Mouse (Mus musculus): ENCODE data around the gene Mmp28.
A peak's percentile ranks its signal among the peaks of the same experiment; 100 is the strongest.

The Mmp28 gene

DNA sequence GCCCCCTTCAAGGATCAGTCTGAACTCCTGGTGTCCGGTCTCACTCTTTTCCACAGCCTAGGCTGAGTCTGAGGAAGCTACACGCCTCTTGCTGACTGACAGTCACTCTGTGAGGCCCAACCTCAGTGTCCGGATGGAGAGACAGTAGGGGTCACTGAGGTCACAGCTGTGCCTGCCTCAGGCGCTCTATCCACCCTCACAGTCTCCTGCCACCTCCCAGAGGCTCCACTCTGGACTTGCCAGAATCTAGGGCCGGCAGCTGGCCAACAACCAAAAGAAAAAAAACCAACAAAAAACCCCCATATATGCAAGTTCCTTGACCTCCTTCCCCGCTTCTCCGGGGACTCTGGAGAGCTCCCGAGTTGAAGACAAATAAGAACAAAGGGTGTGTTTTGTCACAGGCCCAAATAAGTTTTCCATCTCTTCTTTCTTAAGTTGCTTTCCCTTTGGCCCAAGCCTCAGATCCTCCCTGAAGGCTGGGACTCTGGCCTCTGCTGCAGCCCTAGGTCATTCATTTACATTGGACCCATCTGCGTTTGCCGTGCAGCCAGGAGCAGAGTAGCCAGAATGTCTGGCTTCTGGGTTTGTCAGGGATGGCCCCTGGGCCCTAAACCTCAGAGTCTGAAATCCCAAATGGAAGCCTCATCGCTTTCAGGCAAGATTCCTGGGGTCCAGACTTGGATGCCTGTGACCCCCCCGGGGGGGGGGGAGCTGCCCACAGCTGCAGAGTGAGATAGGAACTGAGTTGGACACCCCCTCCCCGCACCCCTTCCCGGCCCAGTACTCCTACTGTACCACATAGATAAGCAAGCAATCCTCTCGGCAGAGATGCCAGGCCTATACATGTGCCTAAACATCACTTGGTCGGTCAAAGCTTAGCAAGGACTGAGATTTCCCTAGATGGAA lies 14.6 kb downstream of the Mmp28 start:
- peak; percentile 86 for DNase-seq (ENCODE audit: low read depth, low spot score)

DNA sequence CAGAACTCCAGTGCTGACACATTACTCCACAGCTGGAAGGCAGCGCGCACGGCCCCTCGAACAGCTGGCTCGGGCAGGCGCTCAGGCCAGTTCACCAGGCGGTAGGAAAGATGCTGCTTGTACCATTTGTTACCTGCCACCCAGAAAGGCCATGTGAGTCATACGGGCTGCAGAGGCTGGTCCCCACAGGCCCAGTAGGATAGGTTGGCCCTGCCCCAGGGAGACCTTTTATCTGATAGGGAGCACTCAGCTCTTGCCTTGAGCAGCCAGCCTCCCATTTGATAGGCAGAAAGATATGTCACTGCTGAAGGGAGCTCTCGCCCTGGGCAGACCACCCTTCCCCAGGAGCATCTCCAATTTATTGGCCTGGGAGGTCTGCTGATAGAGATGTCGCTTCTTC lies 15.3 kb downstream of the Mmp28 start:
- DNase-seq (ENCODE audit: low read depth, low spot score) = peak; percentile 49

DNA sequence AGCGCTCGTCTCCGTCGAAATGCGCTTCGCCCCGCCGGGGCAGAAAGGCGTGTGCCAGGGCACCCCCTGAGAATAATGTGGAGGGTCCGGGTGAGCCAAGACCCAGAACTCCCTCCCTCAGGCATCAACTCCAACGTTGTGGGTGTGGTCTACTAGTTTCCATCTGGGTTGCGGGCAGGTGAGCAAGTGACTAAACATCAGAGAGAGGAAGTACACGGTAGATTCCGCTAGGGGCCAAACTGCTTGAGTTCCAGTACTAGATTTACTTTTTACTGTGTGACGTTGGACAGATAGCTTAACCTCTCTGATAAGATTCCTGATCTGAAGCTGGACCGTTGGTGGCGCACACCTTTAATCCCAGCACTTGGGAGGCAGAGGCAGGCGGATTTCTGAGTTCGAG lies 17.9 kb downstream of the Mmp28 start:
- no peak for DNase-seq (ENCODE audit: low read depth, low spot score)

DNA sequence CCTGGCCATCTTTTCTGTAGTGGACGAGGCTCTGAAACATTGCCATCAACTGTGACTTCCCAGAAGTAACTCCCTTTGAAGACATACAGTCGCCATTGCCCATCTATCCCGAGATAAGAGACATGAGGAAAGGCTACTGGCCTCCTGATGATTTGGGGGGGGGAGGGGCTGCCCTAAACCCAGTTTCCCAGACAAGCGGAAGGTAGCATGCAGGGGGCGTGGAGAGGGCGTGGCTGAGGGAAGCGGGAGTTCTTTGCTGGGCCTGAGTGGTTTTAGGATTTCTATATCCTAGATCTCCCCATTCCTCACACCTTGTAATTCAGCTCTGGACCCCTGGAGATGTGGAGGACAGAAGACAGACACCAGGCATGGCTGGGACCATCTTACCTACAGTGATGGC lies 19.0 kb downstream of the Mmp28 start:
- no peak for DNase-seq (ENCODE audit: low read depth, low spot score)

DNA sequence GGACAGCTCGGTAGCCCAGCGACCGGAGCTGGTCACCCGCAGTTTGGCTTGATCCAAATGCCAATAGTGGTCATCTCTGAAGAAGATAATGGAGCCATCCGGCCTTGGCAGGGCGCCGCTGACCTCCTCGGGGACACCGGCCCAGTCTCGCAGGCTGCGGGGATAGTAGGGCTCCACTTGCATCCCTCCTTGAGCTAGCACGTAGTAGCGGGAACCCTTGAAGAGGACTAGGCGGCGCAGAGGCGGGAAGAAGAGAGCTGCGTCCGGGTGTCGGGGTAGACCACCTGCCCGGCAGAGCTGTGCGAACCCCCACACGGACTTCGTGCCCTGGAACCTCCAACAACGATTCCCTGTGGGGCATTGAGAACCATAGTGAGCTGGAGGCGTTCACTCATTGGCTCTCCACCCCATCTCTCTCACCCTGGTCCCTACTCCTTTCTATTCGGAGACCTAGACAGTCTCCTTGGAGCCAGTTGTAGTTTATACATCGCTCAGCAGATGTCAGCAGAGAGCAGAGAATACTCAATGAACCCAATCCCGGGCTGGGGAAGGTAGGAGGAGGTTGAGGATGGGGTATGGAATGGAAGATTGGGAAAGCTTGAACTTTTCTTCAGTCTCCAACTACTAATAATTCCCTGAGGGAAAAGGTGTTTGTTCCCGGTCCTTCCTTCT lies 20.1 kb downstream of the Mmp28 start:
- DNase-seq (ENCODE audit: low read depth, low spot score) = peak; percentile 87

DNA sequence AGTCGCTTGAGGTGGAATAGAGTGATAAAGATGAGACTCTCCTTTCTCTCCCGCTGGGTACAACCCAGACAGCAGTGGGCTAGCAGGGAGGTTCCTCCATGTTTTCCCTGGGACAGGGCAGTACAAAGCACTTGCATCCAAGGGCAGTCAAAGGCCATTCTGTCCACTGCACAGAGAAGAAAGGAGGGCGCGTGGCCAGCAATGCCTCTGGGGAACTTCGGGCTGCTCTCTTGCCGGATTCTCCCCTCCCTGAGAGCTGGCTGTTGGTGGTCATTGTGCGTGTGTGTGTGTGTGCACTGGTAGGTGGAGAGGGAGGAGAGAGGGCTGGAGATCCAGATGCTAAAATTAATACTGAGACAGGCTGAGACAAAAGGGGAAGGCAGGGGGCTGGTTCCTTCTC lies 21.6 kb downstream of the Mmp28 start:
- DNase-seq (ENCODE audit: low read depth, low spot score) = peak; percentile 34

GRCm38 (mm10) chr11:83440081-83441064 lies 22.5 kb downstream of the Mmp28 start:
- peak; percentile 90 for DNase-seq (ENCODE audit: low read depth, low spot score)

DNA sequence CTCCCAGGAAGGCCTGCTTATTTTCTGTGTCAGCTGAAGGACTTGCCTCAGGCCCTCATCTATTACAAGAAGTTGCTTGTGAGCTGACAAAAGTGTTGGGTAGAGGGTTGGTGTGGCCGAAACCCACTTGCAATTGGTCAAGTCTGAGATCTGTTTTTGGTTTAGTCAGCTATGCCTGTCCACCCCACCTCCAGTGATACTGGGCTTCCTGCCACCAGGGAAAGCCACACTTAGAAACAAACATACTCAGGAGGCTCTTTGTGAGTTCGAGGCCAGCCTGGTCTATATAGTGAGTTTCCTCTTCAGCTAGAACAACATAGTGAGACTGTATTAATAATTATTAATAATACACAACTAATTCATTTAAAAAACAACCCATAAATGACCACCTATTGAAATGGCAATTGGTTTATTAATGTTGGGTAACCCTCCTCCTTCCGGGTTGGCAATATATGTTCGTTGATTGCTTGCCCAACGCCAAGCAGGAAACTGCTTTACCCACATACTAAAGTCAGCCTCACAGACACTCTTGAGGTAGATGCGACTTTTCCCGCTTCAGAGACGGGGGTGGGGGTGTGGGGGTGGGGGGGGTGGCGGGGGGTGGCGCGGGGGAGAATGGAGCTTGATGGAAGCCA lies 23.3 kb downstream of the Mmp28 start:
- peak; percentile 44 for DNase-seq (ENCODE audit: low read depth, low spot score)

GRCm38 (mm10) chr11:83437377-83437776 lies 25.5 kb downstream of the Mmp28 start, which contains the start of gene 1700020L24Rik:
Gene 1700020L24Rik, plus strand, starts transcription at chr11:83437677.
- DNase-seq (ENCODE audit: low read depth, low spot score) = no peak

GRCm38 (mm10) chr11:83432533-83432932 lies 30.3 kb downstream of the Mmp28 start:
- no peak for DNase-seq (ENCODE audit: low read depth, low spot score)

- no peak for DNase-seq (ENCODE audit: low read depth, low spot score)
These were observed 33.5 kb downstream of the Mmp28 start, which contains the start of gene Gas2l2 for GRCm38 (mm10) chr11:83429355-83429754. Gene Gas2l2, minus strand, starts transcription at chr11:83429455.

- no peak for DNase-seq (ENCODE audit: low read depth, low spot score)
These were observed 35.9 kb downstream of the Mmp28 start for GRCm38 (mm10) chr11:83426964-83427363.

DNA sequence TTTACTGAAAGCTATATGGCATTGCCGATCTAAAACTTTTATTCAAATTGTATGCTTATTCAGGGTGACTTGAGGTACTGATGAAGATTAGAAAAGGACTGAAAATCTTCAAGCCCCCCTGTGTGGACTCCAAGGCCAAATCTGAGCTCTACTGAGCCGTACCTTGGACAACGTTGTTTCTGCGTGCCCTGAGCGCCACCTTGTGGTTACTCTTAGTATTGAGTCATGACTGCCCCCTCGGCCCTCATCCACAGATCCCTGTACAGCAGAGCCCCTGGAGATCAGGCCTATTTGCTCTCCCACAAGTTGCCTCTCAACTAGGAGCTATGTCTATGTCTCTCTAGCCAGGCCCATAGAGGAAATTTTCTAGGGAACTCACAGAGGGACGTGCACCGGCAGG lies 38.2 kb downstream of the Mmp28 start:
- DNase-seq (ENCODE audit: low read depth, low spot score) = peak; percentile 83

DNA sequence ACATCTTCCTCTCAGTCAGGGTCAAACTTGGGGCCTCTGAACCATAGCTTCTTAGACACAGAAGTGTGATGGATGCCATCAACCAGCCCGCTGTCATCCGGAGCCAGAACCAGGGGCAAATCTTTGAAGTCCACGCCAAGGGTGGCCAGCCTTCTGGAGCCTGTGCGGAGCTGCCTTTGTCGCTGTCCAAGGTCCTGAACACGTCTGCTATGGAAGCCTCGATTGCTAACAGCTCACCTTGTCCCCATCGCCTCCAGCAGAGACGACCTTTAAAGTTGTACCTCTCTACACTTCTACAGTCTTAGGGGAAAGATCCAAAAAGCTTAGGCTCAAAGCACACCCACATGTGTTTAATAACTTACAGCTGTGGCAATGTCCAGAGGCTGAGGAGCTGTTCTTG lies 41.6 kb downstream of the Mmp28 start:
- peak; percentile 72 for DNase-seq (ENCODE audit: low read depth, low spot score)

- no peak for DNase-seq (ENCODE audit: low read depth, low spot score)
These were observed 42.5 kb downstream of the Mmp28 start for GRCm38 (mm10) chr11:83420338-83420737.

- DNase-seq (ENCODE audit: low read depth, low spot score) = no peak
These were observed 44.3 kb downstream of the Mmp28 start for GRCm38 (mm10) chr11:83418566-83418965.

- DNase-seq (ENCODE audit: low read depth, low spot score) = no peak
These were observed 45.2 kb downstream of the Mmp28 start for GRCm38 (mm10) chr11:83417708-83418107.

GRCm38 (mm10) chr11:83417080-83417479 lies 45.8 kb downstream of the Mmp28 start:
- DNase-seq (ENCODE audit: low read depth, low spot score) = peak; percentile 62

DNA sequence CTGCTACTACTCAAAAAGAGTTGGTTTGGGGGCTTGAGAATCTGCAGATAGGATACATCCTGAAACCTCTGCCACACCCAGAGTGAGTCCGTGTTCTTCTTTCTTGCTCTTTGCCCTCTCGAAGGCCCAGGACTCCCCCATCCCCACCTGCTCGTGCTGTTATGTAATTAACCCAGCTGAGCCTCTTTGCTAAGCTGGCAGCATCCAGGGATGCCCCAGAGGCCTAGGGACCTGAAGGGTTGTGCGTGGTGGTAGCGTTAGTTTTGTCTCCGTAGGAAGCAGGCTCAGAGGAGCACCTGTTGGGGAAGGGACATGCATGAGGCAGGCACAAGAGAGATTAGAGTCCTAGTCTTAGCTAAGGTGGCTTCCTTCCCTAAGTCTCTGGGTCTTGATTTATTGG lies 52.4 kb downstream of the Mmp28 start:
- no peak for DNase-seq (ENCODE audit: low read depth, low spot score)

GRCm38 (mm10) chr11:83409792-83410291 lies 53.0 kb downstream of the Mmp28 start:
- no peak for DNase-seq (ENCODE audit: low read depth, low spot score)
